Mouse (Mus musculus) liver, embryonic 11.5 days (tissue): ENCODE results near the gene Enkd1. TPM values are rescaled to one million over a fixed set of nuclear protein-coding genes. Genes with fewer than 3 reads are reported as not detected.

Experiments
- ATAC-seq: fragments of 200-750 bp; cut with Nextera tagmentation; replicated peaks from 2 replicates; pipeline ENCODE4 v1.8.0; 2017; ENCODE audit warnings: moderate number of reproducible peaks, mild to moderate bottlenecking, moderate TSS enrichment, moderate library complexity; ENCODE audit not compliant: low FRiP score
- DNase-seq: peaks from one replicate; pipeline ENCODE4 v3.0.0-alpha.2; 2017; ENCODE audit warnings: low spot score
- H3K27ac ChIP-seq: fragments of 300-500 bp; sonication (generic); 2 replicates; pipeline ENCODE4 v1.5.1; 2014; ENCODE audit warnings: mild to moderate bottlenecking, low read depth, low read length, control low read depth
- H3K27me3 ChIP-seq: fragments of 300-500 bp; sonication (generic); replicated peaks from 2 replicates; pipeline ENCODE4 v1.6.1; 2014; ENCODE audit warnings: low read length, mixed read lengths; ENCODE audit not compliant: control insufficient read depth, insufficient read depth
- H3K36me3 ChIP-seq: fragments of 300-500 bp; sonication (generic); 2 replicates; pipeline ENCODE4 v1.6.1; 2014; ENCODE audit warnings: mild to moderate bottlenecking, low read length, moderate library complexity, mixed read lengths; ENCODE audit not compliant: control insufficient read depth, insufficient read depth
- H3K4me1 ChIP-seq: fragments of 300-500 bp; sonication (generic); replicated peaks from 2 replicates; pipeline ENCODE4 v1.6.1; 2014; ENCODE audit warnings: low read length, mixed read lengths; ENCODE audit not compliant: control insufficient read depth, insufficient read depth
- H3K4me2 ChIP-seq: fragments of 300-500 bp; sonication (generic); 2 replicates; pipeline ENCODE4 v1.6.1; 2014; ENCODE audit warnings: mild to moderate bottlenecking, control low read depth, moderate library complexity
- H3K4me3 ChIP-seq: fragments of 300-500 bp; sonication (generic); 2 replicates; pipeline ENCODE4 v1.5.1; 2014; ENCODE audit warnings: low read depth, low read length, control low read depth
- H3K9ac ChIP-seq: fragments of 300-500 bp; sonication (generic); 2 replicates; pipeline ENCODE4 v1.6.1; 2014; ENCODE audit warnings: low read depth, low read length, control low read depth
- H3K9me3 ChIP-seq: fragments of 300-500 bp; sonication (generic); 2 replicates; pipeline ENCODE4 v1.6.1; 2016; ENCODE audit warnings: low read length, inconsistent platforms, mixed read lengths; ENCODE audit not compliant: control insufficient read depth
- WGBS: fragments of 180-500 bp; shearing (Covaris S2); extraction: QIAGEN DNeasy Blood & Tissue Kit; methylation state at CpG from one replicate; pipeline ENCODE4 v1.1.7; 2014; 5-methylcytosine and 5-hydroxymethylcytosine counted together
- polyA plus RNA-seq: library from polyadenylated mRNA; unstranded; fragments of >200 nt; fragmentation: Nextera tagmentation; extraction: Ambion mirVana; gene quantifications from 2 replicates; pipeline ENCODE4 v1.2.1, GENCODE M21; 2014

The Enkd1 gene
- polyA plus RNA-seq, result 22.3 and 23.6 TPM in 2 replicates

- 1% methylated on average over 54 of the region's 55 CpGs for WGBS
- H3K4me3 ChIP-seq, result peak within 1 kb of the TSS; percentile 82
- H3K4me2 ChIP-seq, result peak within 1 kb of the TSS; percentile 85
- H3K9me3 ChIP-seq, result no peaks in the 10 kb centered on the region
- ATAC-seq, result peak; percentile 83
- peak within 1 kb of the TSS; percentile 74 for H3K9ac ChIP-seq
- peak; percentile 86 for DNase-seq
- H3K36me3 ChIP-seq, result peaks cover 8% of the 10 kb centered on the region
- no peak within 1 kb of the TSS for H3K27ac ChIP-seq
- no peaks in the 10 kb centered on the region for H3K27me3 ChIP-seq
- H3K4me1 ChIP-seq, result peaks cover 14% of the 10 kb centered on the region
Observed at GRCm38 (mm10) chr8:105707498-105708403, at the start of gene Enkd1, which contains the start of gene 4933405L10Rik. Gene Enkd1 (minus strand): TSS chr8:105708210. Gene 4933405L10Rik (plus strand): TSS chr8:105707655.

DNA sequence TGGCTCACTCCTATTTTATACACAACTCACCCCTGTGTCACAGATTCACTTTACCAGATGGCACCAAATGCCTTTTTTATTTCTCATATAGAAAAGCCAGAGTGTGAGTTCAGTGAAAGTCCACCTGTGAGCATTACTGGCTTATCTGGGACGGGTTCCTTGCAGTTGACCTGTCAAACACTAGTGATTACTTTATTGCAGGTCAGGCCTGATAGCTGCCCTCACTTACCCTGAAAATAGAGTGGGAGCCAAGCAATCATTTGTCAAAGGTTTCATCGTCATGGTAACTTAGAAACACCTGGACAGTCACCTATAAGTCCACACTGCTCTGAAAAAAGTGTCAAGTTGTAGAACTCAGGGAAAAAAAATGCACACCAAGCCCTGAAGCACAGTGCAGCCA, 46.7 kb upstream of the Enkd1 start:
- no peak for ATAC-seq
- 51% methylated on average over 2 of the region's 2 CpGs for WGBS
- DNase-seq, result no peak

DNA sequence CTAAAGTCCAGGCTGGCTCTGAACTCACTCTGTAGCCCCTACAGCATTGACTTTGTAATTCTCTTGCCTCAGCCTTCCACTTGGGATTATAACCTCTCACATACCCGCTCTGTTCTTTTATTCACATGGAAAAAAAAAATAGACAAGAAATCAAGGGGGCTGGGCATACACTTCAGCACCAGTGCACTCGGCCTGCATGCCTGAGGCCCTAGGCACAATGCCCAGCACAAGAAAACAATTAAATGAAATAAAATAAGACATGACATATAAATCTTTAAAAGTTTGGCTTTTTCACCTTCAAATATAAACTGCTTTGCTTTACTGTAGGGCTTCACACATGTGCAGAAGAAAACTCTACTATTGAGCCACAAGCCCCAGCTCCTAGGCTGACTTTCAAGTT, 45.9 kb upstream of the Enkd1 start:
- no peak overlapping the region for H3K9ac ChIP-seq
- H3K4me1 ChIP-seq, result peaks cover 18% of the 10 kb centered on the region
- ATAC-seq (no peak), DNase-seq (no peak)
- no peak overlapping the region for H3K27ac ChIP-seq
- no peak overlapping the region for H3K4me2 ChIP-seq
- H3K36me3 ChIP-seq, result no peaks in the 10 kb centered on the region
- no peak overlapping the region for H3K4me3 ChIP-seq
- no peaks in the 10 kb centered on the region for H3K27me3 ChIP-seq
- WGBS, result 79% methylated on average over 2 of the region's 2 CpGs
- H3K9me3 ChIP-seq, result no peaks in the 10 kb centered on the region

More for the DNA sequence above, 46.7 kb upstream of the Enkd1 start:
- H3K4me3 ChIP-seq, result no peak overlapping the region
- no peak overlapping the region for H3K4me2 ChIP-seq
- H3K27me3 ChIP-seq, result no peaks in the 10 kb centered on the region
- no peak overlapping the region for H3K27ac ChIP-seq
- no peak overlapping the region for H3K9ac ChIP-seq
- peaks cover 14% of the 10 kb centered on the region for H3K4me1 ChIP-seq
- H3K9me3 ChIP-seq, result no peaks in the 10 kb centered on the region
- no peaks in the 10 kb centered on the region for H3K36me3 ChIP-seq

GRCm38 (mm10) chr8:105750606-105751005, 42.6 kb upstream of the Enkd1 start:
- Histone ChIP-seq H3K4me2 (peak overlapping the region; percentile 31; the same call in 1 of the 2 replicates), H3K9me3 (no peaks in the 10 kb centered on the region), H3K27ac (0 out of 2 replicates have a peak overlapping the region, but pooled peaks have one; percentile 13), H3K27me3 (no peaks in the 10 kb centered on the region), H3K4me1 (peaks cover 14% of the 10 kb centered on the region), H3K4me3 (no peak overlapping the region), H3K36me3 (no peaks in the 10 kb centered on the region), H3K9ac (no peak overlapping the region)
- no peak for ATAC-seq
- no peak for DNase-seq
- WGBS, result 27% methylated on average over 11 of the region's 11 CpGs

DNA sequence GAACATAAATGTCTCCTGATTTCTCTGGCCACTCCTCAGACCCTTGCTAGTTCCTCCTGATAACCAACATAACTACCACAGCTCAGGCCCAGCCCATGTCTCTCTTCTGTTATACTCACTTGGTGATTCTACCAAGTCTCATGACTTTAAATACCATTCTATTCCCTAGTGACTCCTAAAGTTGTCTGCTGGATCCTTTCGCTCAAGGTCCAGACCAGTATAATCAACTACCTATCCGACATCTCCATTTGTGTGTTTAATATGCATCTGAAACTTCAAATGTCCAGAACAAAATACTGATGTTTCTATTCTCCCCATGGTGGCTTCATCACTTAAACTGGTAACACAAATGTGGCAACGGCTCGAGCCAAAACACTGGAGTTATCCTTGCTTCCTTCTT, 35.3 kb upstream of the Enkd1 start:
- H3K4me1 ChIP-seq, result 0 out of 2 replicates have a peak, but pooled peaks cover 3% of the 10 kb centered on the region
- DNase-seq (no peak), ATAC-seq (no peak)
- H3K4me3 ChIP-seq, result no peak overlapping the region
- no peak overlapping the region for H3K9ac ChIP-seq
- no peaks in the 10 kb centered on the region for H3K27me3 ChIP-seq
- H3K4me2 ChIP-seq, result no peak overlapping the region
- H3K27ac ChIP-seq, result no peak overlapping the region
- 80% methylated on average over 4 of the region's 4 CpGs for WGBS
- H3K9me3 ChIP-seq, result no peaks in the 10 kb centered on the region
- H3K36me3 ChIP-seq, result no peaks in the 10 kb centered on the region

GRCm38 (mm10) chr8:105739216-105739615, 31.2 kb upstream of the Enkd1 start:
- ATAC-seq, result no peak
- Histone ChIP-seq H3K9me3 (no peaks in the 10 kb centered on the region), H3K36me3 (no peaks in the 10 kb centered on the region), H3K27ac (no peak overlapping the region), H3K4me1 (no peaks in the 10 kb centered on the region), H3K4me3 (no peak overlapping the region), H3K27me3 (no peaks in the 10 kb centered on the region), H3K9ac (no peak overlapping the region), H3K4me2 (no peak overlapping the region)
- 92% methylated on average over 5 of the region's 5 CpGs for WGBS
- no peak for DNase-seq

GRCm38 (mm10) chr8:105732186-105732585, 24.2 kb upstream of the Enkd1 start:
- Histone ChIP-seq H3K4me1 (0 out of 2 replicates have a peak, but pooled peaks cover 5% of the 10 kb centered on the region), H3K27me3 (no peaks in the 10 kb centered on the region), H3K27ac (no peak overlapping the region), H3K36me3 (no peaks in the 10 kb centered on the region), H3K4me3 (no peak overlapping the region), H3K9ac (no peak overlapping the region), H3K9me3 (no peaks in the 10 kb centered on the region), H3K4me2 (no peak overlapping the region)
- WGBS, result 59% methylated on average over 5 of the region's 5 CpGs
- DNase-seq (no peak), ATAC-seq (no peak)

- no peak overlapping the region for H3K4me3 ChIP-seq
- no peaks in the 10 kb centered on the region for H3K27me3 ChIP-seq
- no peaks in the 10 kb centered on the region for H3K36me3 ChIP-seq
- 61% methylated on average over 18 of the region's 18 CpGs for WGBS
- no peak overlapping the region for H3K27ac ChIP-seq
- H3K4me1 ChIP-seq, result 0 out of 2 replicates have a peak, but pooled peaks cover 9% of the 10 kb centered on the region
- peak overlapping the region; percentile 6 for H3K4me2 ChIP-seq
- no peak overlapping the region for H3K9ac ChIP-seq
- no peaks in the 10 kb centered on the region for H3K9me3 ChIP-seq
- ATAC-seq (peak; percentile 71), DNase-seq (no peak)
Observed at GRCm38 (mm10) chr8:105727397-105728124, 19.6 kb upstream of the Enkd1 start.
